Mouse (Mus musculus): ENCODE data around the gene Gdf11. TPM values are rescaled to one million over a fixed set of nuclear protein-coding genes. Genes with fewer than 3 reads are reported as not detected.

Gdf11 gene
- total RNA-seq, 2 experiments from 2014 or later = 7.5 to 8.3 TPM

Other genes with a start within 250 kb of the Gdf11 start
- 1 to 10 TPM in 1 of 2 experiments, under 1 TPM in 1; 0.93 to 1.4 TPM for gene Ikzf4, start 245.7 kb downstream of the Gdf11 start, total RNA-seq (2021)
- 10 to 100 TPM; 12.0 to 13.1 TPM for gene Suox, start 217.6 kb downstream of the Gdf11 start, total RNA-seq (2021)
- 10 to 100 TPM; 85.8 to 88.8 TPM for gene Rab5b, start 195.5 kb downstream of the Gdf11 start, total RNA-seq (2021)
- 1 to 10 TPM; 4.0 to 5.2 TPM for gene Pmel, start 187.5 kb downstream of the Gdf11 start, total RNA-seq (2021)
- gene Cdk2, start 186.7 kb downstream of the Gdf11 start, total RNA-seq (2021) = 10 to 100 TPM; 38.7 to 42.8 TPM
- 1 to 10 TPM; 6.7 TPM for gene Dgka, start 146.9 kb downstream of the Gdf11 start, total RNA-seq (2021)
- gene Pym1, start 143.8 kb downstream of the Gdf11 start, total RNA-seq (2021) = 10 to 100 TPM; 18.3 to 22.1 TPM
- gene Mmp19, start 100.8 kb downstream of the Gdf11 start, total RNA-seq (2021) = 1 to 10 TPM; 2.8 to 3.0 TPM
- 10 to 100 TPM; 48.6 to 50.7 TPM for gene Dnajc14, start 87.7 kb downstream of the Gdf11 start, total RNA-seq (2021)
- 10 to 100 TPM; 17.3 to 20.2 TPM for gene Tmem198b, start 87.3 kb downstream of the Gdf11 start, total RNA-seq (2021)
- gene Sarnp, start 74.4 kb downstream of the Gdf11 start, total RNA-seq (2021) = 10 to 100 TPM; 48.5 to 54.6 TPM
- 10 to 100 TPM; 11.7 to 12.0 TPM for gene Ormdl2, start 70.1 kb downstream of the Gdf11 start, total RNA-seq (2021)
- gene Cd63, start 9.3 kb upstream of the Gdf11 start, total RNA-seq (2021) = 100 to 1,000 TPM; 311 to 352 TPM
- gene Rdh5, start 31.2 kb upstream of the Gdf11 start, total RNA-seq (2021) = 10 to 100 TPM; 11.7 to 12.1 TPM
- 100 to 1,000 TPM; 218 to 231 TPM for gene Bloc1s1, start 32.3 kb upstream of the Gdf11 start, total RNA-seq (2021)
- gene Itga7, start 42.1 kb upstream of the Gdf11 start, total RNA-seq (2021) = 100 to 1,000 TPM; 148 to 157 TPM
- under 1 TPM in 1 of 2 experiments, not detected in 1; 0.73 TPM for gene Mettl7b, start 69.3 kb upstream of the Gdf11 start, total RNA-seq (2021)
- not detected for gene Olfr9, start 97.7 kb upstream of the Gdf11 start, total RNA-seq (2021)
- gene Olfr763, start 119.1 kb upstream of the Gdf11 start, total RNA-seq (2021) = not detected
- gene Olfr764-ps1, start 148.2 kb upstream of the Gdf11 start, total RNA-seq (2021) = not detected
- gene Olfr765, start 158.3 kb upstream of the Gdf11 start, total RNA-seq (2021) = not detected
- gene Olfr766-ps1, start 177.3 kb upstream of the Gdf11 start, total RNA-seq (2021) = not detected
- not detected for gene Olfr767, start 191.2 kb upstream of the Gdf11 start, total RNA-seq (2021)
- gene Olfr768, start 207.7 kb upstream of the Gdf11 start, total RNA-seq (2021) = not detected
- gene Olfr769, start 226.1 kb upstream of the Gdf11 start, total RNA-seq (2021) = not detected
- gene Olfr770, start 247.3 kb upstream of the Gdf11 start, total RNA-seq (2021) = not detected